Mouse (Mus musculus) forebrain, embryonic 12.5 days (tissue): Measurements from ENCODE around the gene Bpifa6. TPM values are rescaled to one million over a fixed set of nuclear protein-coding genes. Genes with fewer than 3 reads are reported as not detected.

Experiments
- polyA plus RNA-seq: library from polyadenylated mRNA; unstranded; fragments of >200 nt; fragmentation: Nextera tagmentation; extraction: Ambion mirVana; gene quantifications from 2 replicates; pipeline ENCODE4 v1.2.1, GENCODE M21; 2016

Bpifa6 gene
- polyA plus RNA-seq, 1 experiment from 2014 or later: not detected

Other genes with a start within 250 kb of the Bpifa6 start
- gene Mapre1, start 233.7 kb upstream of the Bpifa6 start, polyA plus RNA-seq: 385 and 409 TPM in 2 replicates
- gene Efcab8, start 195.0 kb upstream of the Bpifa6 start, polyA plus RNA-seq: not detected in 2 replicates
- gene Sun5, start 103.9 kb upstream of the Bpifa6 start, polyA plus RNA-seq: not detected in 2 replicates
- not detected in 2 replicates for gene Bpifb2, start 99.9 kb upstream of the Bpifa6 start, polyA plus RNA-seq
- not detected in 2 replicates for gene Bpifb6, start 74.6 kb upstream of the Bpifa6 start, polyA plus RNA-seq
- gene Bpifb3, start 56.7 kb upstream of the Bpifa6 start, polyA plus RNA-seq: not detected in 2 replicates
- 0.13 TPM in 1 of 2 replicates, not detected in the other for gene Bpifb4, start 36.7 kb upstream of the Bpifa6 start, polyA plus RNA-seq
- not detected in 2 replicates for gene Bpifa2, start 33.3 kb downstream of the Bpifa6 start, polyA plus RNA-seq
- gene Bpifa3, start 155.4 kb downstream of the Bpifa6 start, polyA plus RNA-seq: not detected in 2 replicates
- gene Bpifa1, start 167.9 kb downstream of the Bpifa6 start, polyA plus RNA-seq: not detected in 2 replicates
- gene Bpifa5, start 187.7 kb downstream of the Bpifa6 start, polyA plus RNA-seq: not detected in 2 replicates
- not detected in 2 replicates for gene Bpifb1, start 215.9 kb downstream of the Bpifa6 start, polyA plus RNA-seq
- gene Bpifb5, start 248.8 kb downstream of the Bpifa6 start, polyA plus RNA-seq: 0.11 TPM in 1 of 2 replicates, not detected in the other